Mouse (Mus musculus) forebrain, postnatal 0 days (tissue): ENCODE results near the gene Vmn2r85. TPM values are rescaled to one million over a fixed set of nuclear protein-coding genes. Genes with fewer than 3 reads are reported as not detected.

Experiments used
- ATAC-seq: fragments of 200-750 bp; cut with Nextera tagmentation; 2 replicates; pipeline ENCODE4 v1.8.0; 2017; ENCODE audit warnings: mild to moderate bottlenecking, moderate library complexity
- DNase-seq: peaks from one replicate; pipeline ENCODE4 v3.0.0-alpha.2; 2015
- H3K27ac ChIP-seq: fragments of 300-500 bp; sonication (generic); 2 replicates; pipeline ENCODE4 v1.5.1; 2014; ENCODE audit warnings: low read depth, mild to moderate bottlenecking, antibody characterized with exemption, low read length, moderate library complexity, mixed read lengths
- H3K27me3 ChIP-seq: fragments of 300-500 bp; sonication (generic); 2 replicates; pipeline ENCODE4 v1.6.1; 2014; ENCODE audit warnings: mild to moderate bottlenecking, low read length, mixed read lengths; ENCODE audit not compliant: insufficient read depth
- H3K36me3 ChIP-seq: fragments of 300-500 bp; sonication (generic); 2 replicates; pipeline ENCODE4 v1.6.1; 2014; ENCODE audit warnings: mild to moderate bottlenecking, moderate library complexity; ENCODE audit not compliant: insufficient read depth
- H3K4me1 ChIP-seq: fragments of 300-500 bp; sonication (generic); 2 replicates; pipeline ENCODE4 v1.6.1; 2014; ENCODE audit warnings: antibody characterized with exemption; ENCODE audit not compliant: insufficient read depth
- H3K4me2 ChIP-seq: fragments of 300-500 bp; sonication (generic); 2 replicates; pipeline ENCODE4 v1.6.1; 2014; ENCODE audit warnings: low read depth, mild to moderate bottlenecking, moderate library complexity
- H3K4me3 ChIP-seq: fragments of 300-500 bp; sonication (generic); 2 replicates; pipeline ENCODE4 v1.5.1; 2014; ENCODE audit warnings: low read depth, low read length, mixed read lengths
- H3K9ac ChIP-seq: fragments of 300-500 bp; sonication (generic); 2 replicates; pipeline ENCODE4 v1.6.1; 2014; ENCODE audit warnings: mild to moderate bottlenecking
- H3K9me3 ChIP-seq: fragments of 300-500 bp; sonication (generic); 2 replicates; pipeline ENCODE4 v1.6.1; 2016; ENCODE audit warnings: low read length
- CTCF ChIP-seq: sonication (generic); IDR thresholded peaks from 2 replicates; pipeline ENCODE4 v1.5.1; 2016; ENCODE audit warnings: antibody characterized with exemption, control low read depth, low read depth
- WGBS: fragments of 180-500 bp; shearing (Covaris S2); extraction: QIAGEN DNeasy Blood & Tissue Kit; methylation state at CpG from one replicate; pipeline ENCODE4 v1.1.7; 2014; 5-methylcytosine and 5-hydroxymethylcytosine counted together
- polyA plus RNA-seq: library from polyadenylated mRNA; unstranded; fragments of >200 nt; fragmentation: Nextera tagmentation; extraction: Ambion mirVana; gene quantifications from 2 replicates; pipeline ENCODE4 v1.2.1, GENCODE M21; 2015
- total RNA-seq: library from RNA; depleted of rRNA; stranded (reverse); fragments of >200 nt; gene quantifications from 2 replicates; pipeline ENCODE4 v1.2.3, GENCODE M21; 2014; rRNA removed

Vmn2r85 gene
- total and polyA plus RNA-seq, 2 experiments from 2014 or later: 0.04 to 0.48 TPM

GRCm38 (mm10) chr10:130394232-130394631 lies 35.3 kb downstream of the Vmn2r85 start, which contains the start of gene Vmn2r84:
Vmn2r84 (minus strand) TSS chr10:130394332.
- no peak for DNase-seq
- Histone ChIP-seq H3K4me1 (no peaks in the 10 kb centered on the region), H3K9ac (no peak within 1 kb of the TSS), H3K27ac (no peak within 1 kb of the TSS), H3K36me3 (no peaks in the 10 kb centered on the region), H3K27me3 (no peaks in the 10 kb centered on the region), H3K9me3 (no peaks in the 10 kb centered on the region), H3K4me2 (no peak within 1 kb of the TSS), H3K4me3 (no peak within 1 kb of the TSS)
- no peak for ATAC-seq
- no peak for TF ChIP-seq CTCF

GRCm38 (mm10) chr10:130375145-130375544 lies 54.4 kb downstream of the Vmn2r85 start:
- 85% methylated on average over 2 of the region's 2 CpGs for WGBS
- H3K4me2 ChIP-seq: no peak overlapping the region
- no peak for TF ChIP-seq CTCF
- DNase-seq (no peak), ATAC-seq (no peak)
- H3K4me1 ChIP-seq: no peaks in the 10 kb centered on the region
- no peaks in the 10 kb centered on the region for H3K27me3 ChIP-seq
- H3K9ac ChIP-seq: no peak overlapping the region
- no peak overlapping the region for H3K27ac ChIP-seq
- no peaks in the 10 kb centered on the region for H3K36me3 ChIP-seq
- no peak overlapping the region for H3K4me3 ChIP-seq
- no peaks in the 10 kb centered on the region for H3K9me3 ChIP-seq

DNA sequence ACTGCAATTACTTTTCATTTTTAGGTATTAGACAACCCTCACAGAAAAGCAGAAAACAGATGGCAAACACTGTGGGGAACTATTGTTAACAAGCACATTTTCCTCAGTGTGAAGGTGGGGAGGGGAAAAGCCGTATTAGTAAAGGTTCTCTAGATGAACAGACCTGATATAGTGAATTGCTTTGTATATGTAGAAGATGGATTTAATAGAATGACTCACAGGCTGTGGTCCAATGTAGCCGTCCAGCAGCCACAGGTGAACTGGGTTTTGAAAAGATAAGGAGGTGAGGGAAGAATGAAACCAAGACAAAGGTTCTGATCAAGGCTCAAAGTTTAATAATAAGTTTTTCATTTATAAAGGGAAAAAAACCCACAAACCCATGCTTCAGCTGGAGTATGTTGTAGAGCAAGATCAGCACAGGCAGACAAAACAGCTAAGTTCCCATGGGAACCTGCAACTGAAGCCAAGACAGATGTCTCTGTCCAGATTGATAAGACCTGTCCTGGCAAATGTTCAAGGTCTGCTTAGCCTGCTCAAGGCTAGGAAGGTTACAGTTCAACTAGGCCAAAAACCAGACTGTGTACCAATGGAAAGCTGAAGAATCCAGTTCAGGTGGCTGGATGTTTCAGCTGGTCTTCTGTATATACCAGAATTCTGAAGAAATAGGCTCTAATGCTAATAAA lies 56.9 kb downstream of the Vmn2r85 start:
- Histone ChIP-seq H3K36me3 (no peaks in the 10 kb centered on the region), H3K27ac (no peak overlapping the region), H3K9ac (no peak overlapping the region), H3K4me1 (no peaks in the 10 kb centered on the region), H3K4me3 (no peak overlapping the region), H3K4me2 (no peak overlapping the region), H3K27me3 (no peaks in the 10 kb centered on the region), H3K9me3 (no peaks in the 10 kb centered on the region)
- DNase-seq (no peak), ATAC-seq (no peak)
- WGBS: 90% methylated on average over 2 of the region's 2 CpGs
- no peak for TF ChIP-seq CTCF

DNA sequence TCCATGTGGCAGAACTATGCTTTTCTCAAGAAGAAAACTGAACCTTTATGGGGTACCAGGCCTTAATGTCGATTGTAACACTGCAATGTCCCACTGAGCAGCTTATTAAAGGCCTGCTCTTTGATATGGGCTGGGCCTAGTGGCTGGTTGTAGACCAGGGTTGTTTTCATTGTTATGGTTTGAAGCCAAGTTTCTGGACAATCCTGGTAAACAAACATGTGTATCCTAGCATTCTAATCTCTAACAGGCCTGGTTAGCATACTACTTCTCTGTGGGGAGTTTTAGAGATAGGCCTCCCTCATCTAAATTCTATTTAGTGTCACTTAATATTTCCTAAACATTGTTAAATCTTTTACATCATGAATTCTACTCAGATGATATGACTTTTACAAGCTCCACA lies 57.9 kb downstream of the Vmn2r85 start:
- Histone ChIP-seq H3K36me3 (no peaks in the 10 kb centered on the region), H3K9ac (no peak overlapping the region), H3K27me3 (no peaks in the 10 kb centered on the region), H3K4me1 (no peaks in the 10 kb centered on the region), H3K4me2 (no peak overlapping the region), H3K9me3 (no peaks in the 10 kb centered on the region), H3K4me3 (no peak overlapping the region), H3K27ac (no peak overlapping the region)
- 53% methylated on average over 1 of the region's 1 CpGs for WGBS
- ATAC-seq: no peak
- no peak for TF ChIP-seq CTCF
- no peak for DNase-seq

GRCm38 (mm10) chr10:130370005-130370682 lies 59.4 kb downstream of the Vmn2r85 start:
- H3K4me3 ChIP-seq: no peak overlapping the region

GRCm38 (mm10) chr10:130368384-130368783 lies 61.1 kb downstream of the Vmn2r85 start:
- Histone ChIP-seq H3K4me2 (no peak overlapping the region), H3K27me3 (no peaks in the 10 kb centered on the region), H3K4me3 (no peak overlapping the region), H3K9me3 (no peaks in the 10 kb centered on the region), H3K9ac (no peak overlapping the region), H3K27ac (no peak overlapping the region), H3K36me3 (no peaks in the 10 kb centered on the region), H3K4me1 (no peaks in the 10 kb centered on the region)
- ATAC-seq: no peak
- no peak for DNase-seq
- TF ChIP-seq CTCF: no peak

More at GRCm38 (mm10) chr10:130370005-130370682, 59.4 kb downstream of the Vmn2r85 start:
- WGBS: 92% methylated on average over 2 of the region's 2 CpGs
- Histone ChIP-seq H3K4me1 (no peaks in the 10 kb centered on the region), H3K9me3 (no peaks in the 10 kb centered on the region), H3K27me3 (no peaks in the 10 kb centered on the region), H3K27ac (no peak overlapping the region), H3K4me2 (no peak overlapping the region), H3K36me3 (no peaks in the 10 kb centered on the region), H3K9ac (no peak overlapping the region)
- DNase-seq: no peak
- no peak for TF ChIP-seq CTCF
- no peak for ATAC-seq

DNA sequence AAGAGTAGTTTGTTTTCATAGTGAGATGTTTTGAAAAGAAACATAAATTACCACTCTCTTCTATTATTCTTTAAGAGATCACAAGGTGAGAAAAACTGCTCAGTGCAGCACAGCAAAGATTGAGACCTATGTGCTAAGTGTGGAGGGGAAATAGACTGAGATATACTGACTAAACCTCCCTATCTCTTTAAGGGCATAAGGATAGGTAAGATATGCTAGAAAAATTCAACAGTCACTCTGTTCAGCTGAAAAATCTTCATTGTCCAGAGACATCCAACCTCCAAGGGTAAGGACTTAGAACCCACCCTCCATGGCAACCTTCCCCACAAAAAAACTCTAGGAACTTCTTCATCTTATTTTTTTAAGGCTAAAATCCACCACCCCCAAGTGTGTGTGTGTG lies 64.7 kb downstream of the Vmn2r85 start:
- no peak for DNase-seq
- no peak for TF ChIP-seq CTCF
- Histone ChIP-seq H3K4me1 (no peaks in the 10 kb centered on the region), H3K27me3 (no peaks in the 10 kb centered on the region), H3K9me3 (no peaks in the 10 kb centered on the region), H3K36me3 (no peaks in the 10 kb centered on the region), H3K4me3 (no peak overlapping the region), H3K4me2 (no peak overlapping the region), H3K27ac (no peak overlapping the region), H3K9ac (no peak overlapping the region)
- ATAC-seq: no peak

Other genes with a start within 250 kb of the Vmn2r85 start
- gene Olfr826, start 245.5 kb downstream of the Vmn2r85 start, total RNA-seq: not detected in 2 replicates
- gene Olfr826, start 245.5 kb downstream of the Vmn2r85 start, polyA plus RNA-seq: not detected in 2 replicates
- gene Olfr827, start 215.3 kb downstream of the Vmn2r85 start, total RNA-seq: not detected in 2 replicates
- not detected in 2 replicates for gene Olfr827, start 215.3 kb downstream of the Vmn2r85 start, polyA plus RNA-seq
- gene Neurod4, start 149.5 kb downstream of the Vmn2r85 start, total RNA-seq: 0.69 and 1.9 TPM in 2 replicates
- 0.78 and 1.2 TPM in 2 replicates for gene Neurod4, start 149.5 kb downstream of the Vmn2r85 start, polyA plus RNA-seq
- not detected in 2 replicates for gene Tespa1, start 106.8 kb downstream of the Vmn2r85 start, total RNA-seq
- gene Tespa1, start 106.8 kb downstream of the Vmn2r85 start, polyA plus RNA-seq: not detected in 2 replicates
- gene Vmn2r84, start 35.4 kb downstream of the Vmn2r85 start, total RNA-seq: under 0.01 and 0.05 TPM in 2 replicates
- 0.04 TPM in 1 of 2 replicates, not detected in the other for gene Vmn2r84, start 35.4 kb downstream of the Vmn2r85 start, polyA plus RNA-seq
- under 0.01 and 0.05 TPM in 2 replicates for gene Vmn2r86, start 26.3 kb upstream of the Vmn2r85 start, total RNA-seq
- 0.02 TPM in 1 of 2 replicates, not detected in the other for gene Vmn2r86, start 26.3 kb upstream of the Vmn2r85 start, polyA plus RNA-seq
- 1.1 TPM in 2 replicates for gene Vmn2r87, start 67.7 kb upstream of the Vmn2r85 start, total RNA-seq
- gene Vmn2r87, start 67.7 kb upstream of the Vmn2r85 start, polyA plus RNA-seq: 0.07 TPM in 1 of 2 replicates, not detected in the other